Mouse (Mus musculus): ENCODE measurements around the gene Omg.

GRCm38 (mm10) chr11:79529736-79530135 lies 25.9 kb upstream of the Omg start:
- TF ChIP-seq CTCF (IDR thresholded peaks at IDR 0.05; ENCODE audit: borderline replicate concordance, insufficient read depth, low read depth, low read length) (no peak), POLR2A (IDR thresholded peaks at IDR 0.05; ENCODE audit: borderline replicate concordance, insufficient read depth, low read length) (no peak)

Measured in cerebellum, adult 2 months (tissue).